Mouse (Mus musculus) granulocyte monocyte progenitor cell, adult 5-6 weeks (primary cell): Measurements from ENCODE around the gene Zc3h12d. TPM values are rescaled to one million over a fixed set of nuclear protein-coding genes. Genes with fewer than 3 reads are reported as not detected.

Experiments used
- ATAC-seq: replicated peaks from 2 replicates; pipeline ENCODE4 v1.8.0; 2016; ENCODE audit warnings: mild to moderate bottlenecking, moderate TSS enrichment, inconsistent platforms; ENCODE audit not compliant: poor library complexity, severe bottlenecking
- total RNA-seq, 2 experiments: library from RNA; stranded (forward) in 1 of 2; stranded (reverse) in 1 of 2; fragments of 200-712, 200-1000 nt in 1 of 2; fragments of >200 nt in 1 of 2; fragmentation: Nextera tagmentation in 1 of 2; gene quantifications; 2 replicates each; pipeline ENCODE4 v1.2.3; 2014 to 2017

The Zc3h12d gene
- total RNA-seq (2014; fragmentation: Nextera tagmentation): not detected in 2 replicates
- total RNA-seq (2017): 0.30 and 0.36 TPM in 2 replicates

DNA sequence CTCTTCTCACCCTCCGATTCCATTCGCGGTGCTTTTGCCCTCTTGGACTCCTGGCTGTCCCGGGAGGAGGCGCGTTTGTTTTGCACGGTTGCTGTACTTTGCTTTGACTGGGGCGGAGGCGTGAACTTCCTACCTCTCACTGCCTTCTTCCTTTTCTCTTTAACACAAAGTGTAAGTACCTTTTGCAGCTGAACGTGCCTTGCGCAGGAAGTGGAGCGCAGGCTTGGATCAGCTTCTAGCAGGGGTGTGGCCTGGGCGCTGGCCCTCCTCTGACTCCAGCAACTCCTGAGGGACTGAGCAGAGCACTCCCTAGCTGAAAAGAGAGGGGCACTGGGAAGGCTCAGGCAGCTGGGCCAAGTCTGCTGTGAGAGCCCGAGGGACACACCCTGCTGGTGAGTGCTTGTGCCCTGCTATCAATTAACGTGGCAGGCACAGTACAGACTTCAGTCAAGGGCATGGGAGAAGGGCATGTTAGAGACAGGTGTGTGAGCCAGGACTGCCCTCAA, at the start of gene Zc3h12d:
Gene Zc3h12d, plus strand, starts transcription at position 300 of the 506 bp plus-strand sequence.
- peak; percentile 40 for ATAC-seq

GRCm38 (mm10) chr10:7787319-7787718, 45.0 kb upstream of the Zc3h12d start:
- ATAC-seq: no peak

DNA sequence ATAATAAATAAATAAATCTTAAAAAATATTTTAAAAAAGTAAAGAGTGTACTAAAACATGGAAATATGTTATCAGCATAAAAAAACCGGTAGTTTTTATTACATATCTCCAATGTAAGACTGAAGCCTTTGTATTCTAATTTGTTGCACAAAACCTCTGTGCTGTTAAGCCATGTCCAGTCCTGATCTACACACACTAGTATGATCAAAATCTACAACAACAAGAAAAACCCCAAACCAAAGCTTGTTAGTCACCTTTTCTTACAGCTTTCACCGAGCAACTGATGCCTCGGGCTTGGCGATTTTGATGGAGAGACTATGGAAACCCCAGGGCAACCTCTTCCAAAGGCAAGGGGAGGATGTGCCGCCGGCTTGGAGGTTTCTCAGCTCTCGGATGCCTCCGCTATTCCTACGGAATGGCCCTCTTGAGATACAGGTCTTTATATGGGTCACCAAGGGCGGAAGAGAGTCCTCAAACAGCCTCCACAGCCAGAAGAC, 40.0 kb upstream of the Zc3h12d start:
- ATAC-seq: no peak

DNA sequence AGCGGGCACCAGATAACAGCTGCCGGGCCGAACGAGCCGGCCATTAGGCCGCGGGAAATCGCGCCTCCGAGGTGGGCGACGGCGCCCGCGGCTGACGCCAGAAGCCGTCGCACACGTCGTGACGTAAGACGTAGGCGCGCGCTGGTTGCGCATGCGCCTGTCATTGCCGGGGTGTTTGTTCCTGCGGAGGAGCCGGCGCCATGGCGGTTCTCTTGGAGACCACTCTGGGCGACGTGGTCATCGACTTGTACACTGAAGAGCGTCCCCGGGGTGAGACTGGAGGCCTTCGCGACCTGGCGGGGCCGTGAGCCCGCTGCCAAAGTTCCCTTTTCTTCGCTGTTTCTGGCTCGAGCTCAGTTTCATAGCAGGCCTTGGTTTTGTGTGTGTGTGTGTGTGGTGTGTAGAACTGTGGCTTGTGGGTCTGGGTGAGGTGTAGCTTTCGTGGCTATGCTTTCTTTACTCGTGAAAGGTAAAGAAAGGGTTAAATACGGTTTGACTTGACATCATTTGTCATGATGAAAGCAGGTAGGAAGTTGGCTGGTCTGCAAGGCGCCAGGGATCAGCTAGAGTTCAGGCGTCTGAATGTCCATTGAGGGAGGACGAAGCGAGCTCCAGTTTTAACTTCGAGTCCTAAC, 39.4 kb upstream of the Zc3h12d start, which contains the start of the genes Ginm1 and Ppil4:
Gene Ginm1, minus strand, starts transcription at position 74 of the 635 bp plus-strand sequence.
Gene Ppil4, plus strand, starts transcription at position 141 of the 635 bp plus-strand sequence.
- ATAC-seq: peak; percentile 99

- ATAC-seq: no peak
Observed at GRCm38 (mm10) chr10:7801258-7801657, 31.0 kb upstream of the Zc3h12d start.

DNA sequence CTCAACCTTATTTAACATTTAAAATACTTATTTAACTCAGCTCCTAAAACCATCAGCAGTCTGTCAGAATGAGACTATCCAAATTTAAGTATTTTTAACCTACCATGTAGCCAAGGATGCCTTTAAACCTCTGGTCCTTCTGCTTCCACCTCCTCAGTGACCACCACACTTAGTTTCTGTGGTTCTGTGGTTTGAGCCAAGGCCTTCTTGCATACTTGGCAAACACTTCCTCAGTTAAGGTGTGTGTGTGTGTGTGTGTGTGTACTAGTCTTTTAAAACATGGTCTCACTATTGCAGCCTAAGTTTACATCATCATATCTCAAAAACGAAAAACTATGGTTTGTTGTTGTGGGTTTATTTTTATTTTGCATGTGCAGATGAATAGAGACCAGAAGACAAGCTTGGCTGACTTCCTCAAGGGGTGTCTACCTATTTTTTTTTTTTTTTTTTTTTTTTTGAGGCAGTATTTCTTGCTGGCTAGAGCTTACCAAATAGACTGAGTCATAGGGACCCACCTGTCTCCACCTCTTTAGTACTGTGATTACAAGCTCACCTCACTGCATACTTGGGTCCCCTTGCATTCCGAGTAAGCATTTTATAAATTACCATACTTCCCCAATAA, 29.6 kb upstream of the Zc3h12d start:
- peak; percentile 68 for ATAC-seq

DNA sequence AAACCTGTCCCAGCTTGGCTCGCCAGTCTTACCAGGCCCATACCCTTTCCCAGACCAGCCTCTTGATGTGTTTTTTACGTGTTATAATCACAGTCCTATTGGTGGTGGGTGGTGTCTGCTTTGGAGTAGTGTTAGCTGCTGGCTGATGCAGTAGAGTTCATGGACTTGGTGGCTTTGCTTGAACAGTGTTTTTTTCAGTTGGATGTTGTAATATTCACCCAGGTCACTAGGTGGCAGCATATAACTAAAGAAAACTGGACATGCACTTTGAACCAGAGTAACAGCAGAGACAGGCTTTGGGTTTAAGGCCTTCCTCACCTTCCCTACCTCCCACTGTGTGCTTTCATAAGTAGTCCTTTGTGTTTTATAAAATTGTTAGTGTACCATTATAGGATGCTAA, 22.3 kb upstream of the Zc3h12d start:
- ATAC-seq: peak; percentile 81

DNA sequence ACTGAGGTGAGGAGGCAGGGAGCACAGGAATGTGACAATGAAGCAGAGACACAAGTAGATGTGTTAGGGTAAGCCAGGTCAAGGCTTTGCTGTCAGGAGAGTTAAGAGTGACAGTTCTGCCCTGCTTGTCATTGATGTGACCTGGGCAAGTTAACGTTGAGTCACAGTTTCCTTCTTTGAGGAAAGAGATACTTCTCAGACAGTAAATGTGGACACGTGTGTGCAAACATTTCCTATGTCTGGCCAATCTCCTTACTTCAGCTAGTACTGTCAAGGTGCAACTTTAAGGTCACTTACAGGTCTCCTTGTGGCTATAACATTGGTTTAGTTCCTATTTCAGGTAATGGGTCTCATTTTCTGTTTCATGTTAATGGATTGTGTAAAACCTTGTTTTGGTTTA, 15.8 kb upstream of the Zc3h12d start:
- no peak for ATAC-seq

GRCm38 (mm10) chr10:7818676-7819075, 13.6 kb upstream of the Zc3h12d start:
- no peak for ATAC-seq

- ATAC-seq: no peak
Observed at GRCm38 (mm10) chr10:7819156-7819555, 13.1 kb upstream of the Zc3h12d start.

- ATAC-seq: no peak
Observed at GRCm38 (mm10) chr10:7819603-7820002, 12.7 kb upstream of the Zc3h12d start.

DNA sequence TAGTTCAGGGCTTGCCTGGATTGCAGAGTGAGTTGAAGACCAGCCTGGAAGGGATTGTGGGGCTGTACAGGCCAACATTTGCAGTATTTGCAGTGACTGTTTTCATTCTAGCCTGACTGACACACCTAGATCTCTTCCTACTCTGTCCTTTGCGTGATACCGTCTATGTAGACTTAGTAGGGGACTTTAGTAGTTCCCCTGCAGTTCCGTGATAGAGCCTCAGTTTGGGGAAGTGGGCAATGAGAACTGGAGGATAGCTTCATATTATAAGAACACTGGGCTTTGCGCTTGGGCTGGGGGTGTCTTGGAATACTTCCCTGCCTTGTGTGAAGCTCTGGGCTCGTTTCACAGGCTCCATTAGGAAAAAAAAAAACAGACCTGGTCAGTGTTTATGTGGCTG, 12.1 kb upstream of the Zc3h12d start:
- no peak for ATAC-seq

DNA sequence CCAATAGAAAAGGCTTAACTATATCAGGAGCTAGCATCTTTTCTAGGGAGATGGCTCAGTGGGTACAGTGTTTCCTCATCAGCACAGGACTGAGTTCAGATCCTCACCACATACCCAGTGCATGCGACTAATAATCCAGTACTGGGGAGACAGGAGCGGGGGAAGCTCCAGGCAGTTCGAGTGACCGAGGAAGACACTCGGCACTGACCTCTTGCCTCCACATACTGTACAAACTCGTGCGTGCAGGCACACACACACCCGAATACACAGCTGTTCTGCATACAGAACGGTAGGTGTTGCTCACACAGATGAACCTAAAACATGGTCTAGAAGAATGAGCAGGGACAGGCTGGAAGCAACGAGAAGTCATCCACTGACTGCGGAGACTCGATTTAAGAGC, 10.3 kb upstream of the Zc3h12d start:
- ATAC-seq: no peak

DNA sequence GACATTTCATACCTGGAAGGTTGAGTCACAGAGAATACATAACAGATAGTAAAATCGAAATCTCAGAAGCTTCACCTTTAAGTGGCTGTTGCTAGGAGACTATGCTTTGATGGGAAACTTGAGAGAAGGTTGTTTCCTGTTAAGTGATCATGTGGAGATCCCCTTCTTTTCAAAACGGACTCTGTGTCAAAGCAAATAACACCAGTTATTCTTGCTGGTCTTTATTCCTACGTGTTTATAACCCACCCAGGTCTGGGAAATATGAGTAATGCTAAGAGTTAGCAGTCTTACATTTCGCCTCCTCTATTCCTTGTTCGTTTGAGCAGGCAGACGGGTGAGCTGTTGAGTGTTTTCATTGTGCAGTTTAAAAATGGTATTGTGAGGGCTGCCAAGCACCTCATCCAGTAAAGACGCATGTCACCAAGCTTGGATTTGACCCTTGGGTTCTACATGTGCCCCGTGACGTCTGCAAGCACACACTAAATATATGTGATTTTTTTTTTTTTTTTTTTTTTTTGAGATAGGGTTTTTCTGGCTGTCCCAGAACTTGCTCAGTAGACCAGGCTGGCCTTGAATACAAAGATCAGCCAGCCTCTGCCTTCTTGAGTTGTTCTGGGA, 7.5 kb upstream of the Zc3h12d start:
- ATAC-seq: no peak

- ATAC-seq: peak; percentile 56
Observed at GRCm38 (mm10) chr10:7825281-7825665, 7.0 kb upstream of the Zc3h12d start.

DNA sequence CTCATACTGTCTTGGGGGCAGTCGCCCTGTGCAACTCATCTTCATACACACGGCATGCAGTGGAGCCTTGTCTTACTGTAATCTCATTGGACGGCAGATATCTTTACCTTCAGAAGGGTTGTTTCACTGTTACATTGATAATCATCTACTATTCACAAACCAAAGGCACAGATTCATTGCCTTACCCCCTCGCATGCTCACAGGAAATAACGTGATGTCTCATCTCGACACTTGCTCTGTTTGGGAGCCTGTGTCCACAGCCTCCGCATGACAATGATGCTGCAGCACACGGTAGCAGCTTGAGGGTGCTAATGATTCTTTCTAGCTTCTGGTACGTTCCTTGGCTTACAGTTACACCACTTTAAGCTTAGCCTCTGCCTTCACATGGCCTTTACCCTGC, 6.2 kb upstream of the Zc3h12d start:
- ATAC-seq: no peak

- peak; percentile 55 for ATAC-seq
Observed at GRCm38 (mm10) chr10:7833377-7834165, 1.3 kb downstream of the Zc3h12d start.

GRCm38 (mm10) chr10:7834671-7835225, 2.5 kb downstream of the Zc3h12d start:
- ATAC-seq: no peak

DNA sequence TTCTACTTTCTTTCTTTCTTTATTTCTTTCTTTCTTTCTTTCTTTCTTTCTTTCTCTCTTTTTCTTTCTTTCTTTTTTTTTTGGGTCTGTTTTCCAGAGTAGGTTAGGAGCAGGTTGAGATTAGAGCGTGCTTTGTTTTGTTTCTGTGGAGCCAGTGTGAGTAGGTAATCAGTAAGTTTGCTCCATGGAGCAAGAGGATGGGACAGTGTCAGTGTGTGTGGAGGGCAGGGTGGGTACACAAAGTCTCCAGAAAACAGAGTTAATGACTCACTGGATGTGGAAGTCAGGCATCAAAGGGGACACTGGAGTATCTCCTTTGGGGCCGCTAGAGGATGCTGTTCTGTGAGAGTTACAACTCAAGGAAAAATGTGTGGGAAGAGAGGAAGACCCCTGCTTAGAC, 4.6 kb downstream of the Zc3h12d start:
- no peak for ATAC-seq

- no peak for ATAC-seq
Observed at GRCm38 (mm10) chr10:7837446-7837845, 5.2 kb downstream of the Zc3h12d start.
